Mouse (Mus musculus): ENCODE measurements at regions not wholly inside any gene's neighbourhood (a gene's known extent, or its start where the extent isn't known, plus 50 kb on each side); places are given as distances from the start of the nearest gene placed in this dataset.

DNA sequence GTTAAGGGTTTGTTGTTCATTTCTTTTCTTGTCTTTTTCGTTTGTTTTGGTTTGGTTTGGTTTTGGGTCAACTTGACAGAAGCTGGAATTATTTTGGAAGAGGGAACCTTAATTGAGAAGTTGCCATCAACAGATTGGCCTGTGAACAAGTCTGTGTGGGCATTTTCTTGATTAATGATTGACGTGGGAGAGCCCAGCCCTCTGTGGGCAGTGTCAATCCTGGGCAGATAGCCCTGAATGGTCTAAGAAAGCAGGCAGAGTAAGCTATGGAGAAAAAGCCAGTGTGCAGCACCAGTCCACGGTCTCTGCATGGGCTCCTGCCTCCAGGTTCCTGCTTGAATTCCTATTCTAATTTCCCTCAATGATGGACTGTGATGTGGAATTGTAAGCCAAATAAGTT, 1031.4 kb downstream of the 9330182O14Rik start:
- TF ChIP-seq CTCF (IDR thresholded peaks at IDR 0.05; ENCODE audit: low read depth, low read length) (no peak), EP300 (IDR thresholded peaks at IDR 0.05; ENCODE audit: insufficient read depth, low read depth, low read length) (no peak)
- Histone ChIP-seq H3K27ac (ENCODE audit: insufficient read depth, low read length) (no peak overlapping the region), H3K36me3 (ENCODE audit: control insufficient read depth, insufficient read depth, low read length, poor library complexity, severe bottlenecking) (no peaks in the 10 kb centered on the region), H3K9ac (ENCODE audit: low read depth, poor library complexity, severe bottlenecking) (no peak overlapping the region), H3K9me3 (replicated peaks; ENCODE audit: control insufficient read depth, insufficient read depth, low read length, poor library complexity, severe bottlenecking) (no peaks in the 10 kb centered on the region), H3K4me1 (ENCODE audit: control insufficient read depth, insufficient read depth, low read length) (no peaks in the 10 kb centered on the region), H3K4me3 (ENCODE audit: low read depth, low read length) (no peak overlapping the region), H3K27me3 (ENCODE audit: control insufficient read depth, insufficient read depth, low read length, poor library complexity, severe bottlenecking) (no peaks in the 10 kb centered on the region)

DNA sequence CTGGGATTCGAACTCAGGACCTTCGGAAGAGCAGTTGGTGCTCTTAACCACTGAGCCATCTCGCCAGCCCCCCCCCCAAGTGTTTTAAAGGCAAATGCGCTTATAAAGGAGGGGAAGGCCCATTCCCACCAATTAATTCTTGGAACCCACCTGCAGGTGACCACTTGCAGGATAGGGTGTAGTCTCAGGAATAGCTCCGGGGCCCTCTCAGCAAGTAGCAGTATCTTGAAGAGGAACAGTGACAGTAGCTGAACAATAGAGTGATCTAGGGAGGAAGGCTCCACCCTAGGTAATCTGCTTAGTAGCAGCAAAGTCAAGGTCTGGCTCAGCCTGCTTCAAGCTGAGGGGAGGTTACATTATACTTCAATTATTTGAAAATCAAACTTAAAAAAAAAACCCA, 1056.6 kb downstream of the 9330182O14Rik start:
- Histone ChIP-seq H3K27me3 (ENCODE audit: control insufficient read depth, insufficient read depth, low read length, poor library complexity, severe bottlenecking) (no peaks in the 10 kb centered on the region), H3K27ac (ENCODE audit: insufficient read depth, low read length) (no peak overlapping the region), H3K36me3 (ENCODE audit: control insufficient read depth, insufficient read depth, low read length, poor library complexity, severe bottlenecking) (no peaks in the 10 kb centered on the region), H3K4me1 (ENCODE audit: control insufficient read depth, insufficient read depth, low read length) (peaks cover 3% of the 10 kb centered on the region), H3K9ac (ENCODE audit: low read depth, poor library complexity, severe bottlenecking) (no peak overlapping the region), H3K9me3 (replicated peaks; ENCODE audit: control insufficient read depth, insufficient read depth, low read length, poor library complexity, severe bottlenecking) (peaks cover 9% of the 10 kb centered on the region; the same call in 1 of the 2 replicates), H3K4me3 (ENCODE audit: low read depth, low read length) (no peak overlapping the region)
- TF ChIP-seq POLR2A (IDR thresholded peaks at IDR 0.05; ENCODE audit: insufficient read depth, low read length) (no peak), EP300 (IDR thresholded peaks at IDR 0.05; ENCODE audit: insufficient read depth, low read depth, low read length) (peak; percentile 60; the same call in 1 of the 2 replicates)

DNA sequence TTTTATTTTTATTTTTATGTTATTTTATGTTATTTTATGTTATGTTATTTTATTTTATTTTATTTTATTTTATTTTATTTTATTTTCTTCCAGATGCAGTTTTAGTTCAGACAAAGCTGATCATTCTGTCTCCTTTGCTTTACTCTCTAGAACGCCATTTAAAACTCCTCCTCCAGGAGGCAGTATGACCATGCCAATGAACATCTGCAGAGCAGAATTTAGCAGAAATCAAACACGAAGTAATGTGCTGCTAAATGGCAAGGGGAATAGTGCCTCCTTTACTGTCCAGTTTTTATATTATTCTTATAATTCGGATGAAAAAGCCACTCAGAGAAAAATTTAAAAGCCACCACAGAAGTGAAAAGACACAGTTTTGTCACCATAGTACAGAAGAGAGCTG, 1059.1 kb downstream of the 9330182O14Rik start:
- Histone ChIP-seq H3K4me1 (ENCODE audit: control insufficient read depth, insufficient read depth, low read length) (peaks cover 3% of the 10 kb centered on the region), H3K36me3 (ENCODE audit: control insufficient read depth, insufficient read depth, low read length, poor library complexity, severe bottlenecking) (no peaks in the 10 kb centered on the region), H3K27ac (ENCODE audit: insufficient read depth, low read length) (no peak overlapping the region), H3K4me3 (ENCODE audit: low read depth, low read length) (no peak overlapping the region), H3K9ac (ENCODE audit: low read depth, poor library complexity, severe bottlenecking) (no peak overlapping the region), H3K27me3 (ENCODE audit: control insufficient read depth, insufficient read depth, low read length, poor library complexity, severe bottlenecking) (no peaks in the 10 kb centered on the region), H3K9me3 (replicated peaks; ENCODE audit: control insufficient read depth, insufficient read depth, low read length, poor library complexity, severe bottlenecking) (peaks cover 9% of the 10 kb centered on the region; the same call in 1 of the 2 replicates)
- no peak for TF ChIP-seq CTCF (IDR thresholded peaks at IDR 0.05; ENCODE audit: low read depth, low read length)
- TF ChIP-seq EP300 (IDR thresholded peaks at IDR 0.05; ENCODE audit: insufficient read depth, low read depth, low read length) = no peak
- TF ChIP-seq POLR2A (IDR thresholded peaks at IDR 0.05; ENCODE audit: insufficient read depth, low read length) = no peak

DNA sequence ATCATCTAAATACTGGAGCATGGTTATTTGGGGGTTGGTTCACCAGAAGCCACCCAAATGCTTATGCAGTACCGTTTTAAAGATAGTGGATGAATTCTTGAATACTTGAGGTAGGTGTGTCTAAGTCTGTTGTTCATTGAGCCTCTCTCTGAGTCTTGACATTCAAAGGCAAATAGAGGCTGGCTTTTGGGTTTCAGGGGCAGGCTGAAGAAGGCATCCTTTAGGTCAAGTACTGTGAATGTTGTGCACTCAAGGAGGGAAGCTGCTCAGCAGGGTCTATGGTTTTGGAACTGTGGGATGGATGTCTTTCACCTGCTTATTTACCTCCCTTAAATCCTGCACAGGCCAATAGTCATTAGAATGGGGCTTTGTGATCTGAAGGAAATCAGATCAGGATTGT, 1089.6 kb downstream of the 9330182O14Rik start:
- TF ChIP-seq EP300 (IDR thresholded peaks at IDR 0.05; ENCODE audit: insufficient read depth, low read depth, low read length) = no peak
- no peak for TF ChIP-seq POLR2A (IDR thresholded peaks at IDR 0.05; ENCODE audit: insufficient read depth, low read length)
- TF ChIP-seq CTCF (IDR thresholded peaks at IDR 0.05; ENCODE audit: low read depth, low read length) = no peak
- Histone ChIP-seq H3K27me3 (ENCODE audit: control insufficient read depth, insufficient read depth, low read length, poor library complexity, severe bottlenecking) (no peaks in the 10 kb centered on the region), H3K27ac (ENCODE audit: insufficient read depth, low read length) (no peak overlapping the region), H3K36me3 (ENCODE audit: control insufficient read depth, insufficient read depth, low read length, poor library complexity, severe bottlenecking) (no peaks in the 10 kb centered on the region), H3K4me3 (ENCODE audit: low read depth, low read length) (no peak overlapping the region), H3K4me1 (ENCODE audit: control insufficient read depth, insufficient read depth, low read length) (no peaks in the 10 kb centered on the region), H3K9ac (ENCODE audit: low read depth, poor library complexity, severe bottlenecking) (no peak overlapping the region), H3K9me3 (replicated peaks; ENCODE audit: control insufficient read depth, insufficient read depth, low read length, poor library complexity, severe bottlenecking) (0 out of 2 replicates have a peak, but pooled peaks cover 4% of the 10 kb centered on the region)

DNA sequence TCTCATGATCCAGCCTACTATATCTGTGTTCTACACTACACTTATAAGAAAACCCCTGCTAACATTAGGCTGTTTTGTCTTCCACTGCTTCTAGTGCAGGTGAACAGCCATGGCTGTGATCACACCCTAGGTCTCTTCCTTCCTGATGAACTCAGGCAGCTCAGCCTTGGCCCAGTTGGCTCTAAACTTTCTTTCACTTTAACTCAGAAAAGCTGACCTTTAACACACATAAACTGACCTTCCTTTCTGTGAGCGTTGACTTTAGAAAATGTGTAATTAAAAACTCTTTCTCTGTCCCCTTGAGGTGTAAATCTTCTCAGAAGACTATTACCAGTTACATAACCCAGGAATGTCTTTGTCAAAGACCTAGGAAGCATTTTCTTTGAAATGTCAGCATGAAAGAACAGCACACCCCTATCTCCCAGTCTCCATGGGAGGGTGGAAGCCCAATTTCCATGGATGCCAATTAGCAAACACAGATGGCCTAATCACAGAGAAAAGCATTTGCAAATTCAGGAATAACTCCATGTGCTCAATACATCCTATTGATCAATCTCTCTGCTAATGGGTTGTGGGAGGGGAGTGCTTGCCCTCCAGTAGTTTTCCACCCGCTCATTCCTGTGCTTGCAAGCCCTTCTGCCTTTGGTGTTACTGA, 1098.4 kb downstream of the 9330182O14Rik start:
- Histone ChIP-seq H3K27ac (ENCODE audit: insufficient read depth, low read length) (no peak overlapping the region), H3K36me3 (ENCODE audit: control insufficient read depth, insufficient read depth, low read length, poor library complexity, severe bottlenecking) (no peaks in the 10 kb centered on the region), H3K4me1 (ENCODE audit: control insufficient read depth, insufficient read depth, low read length) (no peaks in the 10 kb centered on the region), H3K4me3 (ENCODE audit: low read depth, low read length) (no peak overlapping the region), H3K27me3 (ENCODE audit: control insufficient read depth, insufficient read depth, low read length, poor library complexity, severe bottlenecking) (no peaks in the 10 kb centered on the region), H3K9ac (ENCODE audit: low read depth, poor library complexity, severe bottlenecking) (no peak overlapping the region), H3K9me3 (replicated peaks; ENCODE audit: control insufficient read depth, insufficient read depth, low read length, poor library complexity, severe bottlenecking) (peaks cover 13% of the 10 kb centered on the region)
- TF ChIP-seq EP300 (IDR thresholded peaks at IDR 0.05; ENCODE audit: insufficient read depth, low read depth, low read length) (no peak), POLR2A (IDR thresholded peaks at IDR 0.05; ENCODE audit: insufficient read depth, low read length) (no peak), CTCF (IDR thresholded peaks at IDR 0.05; ENCODE audit: low read depth, low read length) (no peak)
